Mouse (Mus musculus) lung, postnatal 36 days (tissue): ENCODE data around the gene Pcna.
A peak's percentile ranks its signal among the peaks of the same experiment; 100 is the strongest.

ENCODE experiments used
- DNase-seq: peaks from one replicate; pipeline ENCODE4 v3.0.0; 2022; ENCODE audit warnings: mixed read lengths

The Pcna gene

DNA sequence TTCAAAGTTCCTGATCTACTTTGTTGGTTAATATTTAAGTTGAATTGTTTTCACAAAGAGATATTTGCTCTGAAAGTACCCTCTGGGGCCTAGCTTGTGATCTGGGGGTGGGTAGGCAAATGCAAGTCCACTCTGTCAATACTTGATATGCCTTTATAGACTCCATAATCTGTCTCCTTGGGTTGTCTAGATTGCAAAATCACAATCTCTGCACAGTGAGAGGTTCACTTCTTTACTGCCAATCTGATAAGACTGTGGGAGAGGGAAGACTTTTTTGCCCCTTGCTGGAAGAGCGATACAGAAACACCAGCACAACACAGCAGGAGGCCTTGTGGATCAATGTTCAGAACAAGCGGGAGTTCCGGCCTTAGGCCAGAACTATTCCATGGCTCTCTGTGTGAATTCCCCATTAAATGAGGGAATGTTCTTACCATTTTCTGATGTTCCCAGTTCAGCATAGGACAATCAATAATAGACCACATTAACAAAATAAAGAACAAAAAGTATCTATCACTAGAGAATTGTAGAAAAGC lies 20.6 kb downstream of the Pcna start:
- no peak for DNase-seq

DNA sequence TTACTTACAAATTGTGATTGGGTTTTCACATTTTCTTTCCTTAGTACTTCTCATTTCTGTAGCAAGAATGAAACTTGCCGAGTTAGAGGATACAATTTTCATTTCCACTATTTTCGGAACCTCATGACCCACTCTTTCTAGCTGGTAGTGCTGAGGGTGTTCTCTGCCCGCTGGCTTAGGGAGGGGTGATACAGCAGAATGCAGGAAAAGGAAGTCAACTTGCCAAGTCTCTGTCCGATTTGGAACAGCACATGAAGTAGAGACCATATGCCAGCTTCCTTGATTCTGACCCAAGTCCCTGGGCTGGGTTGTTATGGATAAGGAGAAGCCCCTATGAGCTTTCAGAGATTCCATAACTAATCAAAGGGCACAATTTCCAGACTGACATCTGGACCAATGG lies 28.8 kb downstream of the Pcna start:
- DNase-seq, result no peak

DNA sequence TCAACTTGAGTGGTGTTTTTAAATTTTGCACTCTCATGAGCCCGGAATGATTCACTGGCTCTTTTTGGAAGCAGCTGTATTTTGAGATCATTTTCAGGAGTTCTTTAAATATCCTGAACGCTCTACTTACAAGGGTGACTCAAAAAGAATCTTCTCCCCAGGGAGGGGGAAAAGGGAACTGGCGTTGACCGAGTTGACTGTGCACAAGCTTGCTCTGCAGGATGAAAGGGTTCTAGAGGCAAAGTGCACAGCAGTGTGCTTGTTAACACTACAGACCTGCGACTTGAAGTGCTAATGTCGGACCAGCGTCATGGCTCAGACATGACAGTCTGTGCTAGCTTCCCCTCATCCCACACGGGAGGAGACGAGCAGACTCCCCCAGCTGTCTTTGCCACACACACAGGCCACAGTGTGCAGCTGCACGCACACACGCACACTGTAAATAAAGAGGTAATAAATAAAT lies 31.5 kb downstream of the Pcna start:
- DNase-seq, result no peak

DNA sequence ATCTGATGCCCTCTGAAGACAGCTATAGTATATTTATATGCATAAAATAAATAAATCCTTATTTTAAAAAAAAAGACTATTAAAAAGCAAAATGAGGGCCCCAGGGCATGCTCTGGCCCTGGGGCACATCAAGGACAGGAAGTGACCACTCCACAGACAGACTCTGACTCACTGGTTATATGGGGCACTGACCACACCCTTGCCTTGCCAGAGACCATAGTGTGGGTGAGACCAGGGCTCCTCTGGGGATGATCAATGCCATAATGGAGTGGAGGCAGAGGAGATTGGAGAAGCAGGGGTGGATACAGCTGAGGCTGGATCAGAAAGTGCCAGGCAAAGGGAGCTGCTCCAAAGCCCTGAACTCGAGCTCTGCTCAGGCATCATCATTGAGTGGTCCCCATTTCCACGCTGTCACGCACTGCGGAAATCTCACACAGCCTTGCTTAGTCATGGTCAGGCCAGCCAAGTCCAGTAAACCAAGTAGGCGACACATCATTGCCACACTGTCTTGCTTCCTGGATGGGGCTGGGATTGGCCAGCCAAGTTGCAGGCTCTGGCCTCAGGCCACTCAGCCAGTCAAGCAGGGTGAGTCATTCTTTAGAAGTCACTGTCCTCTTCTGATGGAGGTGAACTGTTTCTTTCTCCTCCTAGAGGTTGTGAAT lies 41.0 kb downstream of the Pcna start:
- peak; percentile 66 for DNase-seq

DNA sequence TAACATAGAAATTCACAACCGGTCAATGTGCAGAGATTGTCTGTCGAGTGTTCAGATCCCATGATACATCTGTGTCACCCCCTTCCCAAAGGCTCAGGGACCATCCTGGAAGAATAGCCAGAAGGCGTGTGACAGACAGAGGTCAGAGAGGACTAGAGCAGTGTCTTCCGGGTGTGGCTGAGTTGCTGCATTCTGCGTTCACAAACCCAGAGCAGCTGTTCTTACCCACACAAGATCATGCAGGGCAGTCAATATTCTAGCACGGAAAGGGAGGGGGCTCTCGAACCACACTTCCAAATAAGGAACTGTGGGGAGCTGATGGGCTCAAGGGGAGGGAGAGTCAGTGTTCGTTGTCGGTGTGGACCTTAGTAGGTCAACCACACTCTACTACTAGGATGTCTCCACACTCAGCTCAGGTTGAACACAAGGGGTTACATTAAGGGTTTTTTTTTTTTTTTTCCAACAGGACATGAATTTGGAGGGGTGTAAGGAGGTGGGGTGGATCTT lies 42.3 kb downstream of the Pcna start:
- DNase-seq, result no peak

DNA sequence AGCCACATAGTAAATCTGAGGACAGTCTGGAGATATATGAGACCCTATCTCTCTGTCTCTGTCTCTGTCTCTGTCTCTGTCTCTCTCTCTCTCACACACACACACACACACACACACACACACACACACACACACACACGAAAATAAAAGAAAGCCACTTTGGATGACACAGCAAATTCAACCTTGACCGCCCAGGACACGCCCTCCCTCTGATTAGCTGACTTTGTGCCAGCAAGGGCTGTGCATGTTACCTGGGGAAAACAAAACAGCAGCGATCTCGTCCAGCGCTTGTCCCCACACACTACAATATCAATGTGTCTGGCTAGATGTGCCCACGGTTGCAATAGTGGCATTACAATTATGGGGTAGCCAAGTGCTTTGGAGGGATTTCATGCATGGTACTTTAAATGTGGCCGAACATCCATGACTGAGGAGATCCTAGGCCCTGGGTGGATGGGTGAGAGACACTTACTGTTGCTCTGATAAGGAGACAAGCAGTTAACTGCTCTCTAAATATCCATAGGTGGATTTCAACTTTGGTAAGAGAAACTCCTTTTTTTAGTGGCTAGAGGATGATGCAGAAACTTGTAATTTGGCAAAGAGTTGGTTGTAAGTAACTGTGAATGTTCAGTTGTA lies 44.8 kb downstream of the Pcna start:
- peak; percentile 8 for DNase-seq

DNA sequence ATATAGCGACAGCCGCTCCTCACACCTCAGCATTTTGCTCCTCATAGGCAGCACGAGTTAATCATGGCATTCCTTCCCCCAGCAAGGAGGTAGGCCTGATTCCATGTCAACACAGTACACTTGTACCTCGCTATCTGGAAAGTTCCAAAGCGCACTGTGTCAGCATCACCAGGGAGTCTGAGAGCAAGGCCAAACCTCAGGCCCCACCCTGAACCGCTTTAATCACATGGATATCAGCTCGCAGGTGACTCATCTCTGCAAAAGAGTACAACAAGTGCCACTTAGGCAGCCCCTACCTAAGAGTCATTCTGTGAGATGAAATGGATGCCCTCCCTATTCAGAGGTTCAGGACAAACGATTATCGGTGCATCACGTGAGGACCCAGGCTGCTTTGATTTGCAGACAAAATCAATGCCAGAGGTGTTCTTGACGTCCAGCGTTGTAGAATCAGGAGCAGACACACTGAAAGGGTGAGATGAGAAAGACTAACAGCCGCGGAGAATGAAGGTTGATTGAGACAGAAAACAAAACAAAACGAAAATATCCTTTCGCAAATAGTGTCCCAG lies 46.7 kb downstream of the Pcna start:
- no peak for DNase-seq

DNA sequence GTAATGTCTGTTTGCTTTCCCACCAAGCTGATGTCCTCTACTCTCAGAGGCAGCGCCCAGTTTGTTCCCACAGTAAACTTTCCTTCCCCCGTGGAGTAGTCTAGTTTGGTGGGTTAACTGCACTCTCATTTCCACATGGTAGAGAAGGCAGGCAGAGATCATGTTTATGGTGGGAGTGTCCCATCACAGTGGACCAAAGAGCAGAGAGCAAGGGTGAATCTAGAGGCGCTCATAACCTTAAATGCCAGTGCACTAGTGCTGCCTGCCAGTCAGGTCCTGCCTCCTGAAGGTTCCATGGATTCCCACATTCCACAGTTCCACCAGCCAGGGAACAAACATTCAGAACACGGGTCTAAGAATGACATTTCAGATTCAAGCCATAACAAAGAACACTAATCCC lies 47.6 kb downstream of the Pcna start:
- DNase-seq, result no peak

DNA sequence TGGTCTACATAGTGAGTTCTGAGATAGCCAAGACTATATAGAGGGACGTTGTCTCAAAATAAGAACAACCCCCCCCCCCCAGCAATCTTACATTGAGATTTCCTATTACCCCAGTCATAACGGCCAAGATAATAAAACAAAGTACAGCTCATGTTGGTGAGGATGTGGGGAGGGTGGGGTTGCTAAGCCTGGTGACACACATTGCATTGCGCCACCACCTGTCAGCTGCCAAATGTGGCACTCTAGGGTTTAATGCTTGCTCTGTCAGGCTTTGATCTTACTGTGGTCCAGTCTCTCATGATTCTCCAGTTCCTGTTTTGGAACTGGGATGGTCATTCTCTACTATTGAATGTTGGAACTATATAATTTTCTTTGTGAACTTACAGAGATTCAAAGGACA lies 49.3 kb downstream of the Pcna start:
- DNase-seq, result peak; percentile 75

DNA sequence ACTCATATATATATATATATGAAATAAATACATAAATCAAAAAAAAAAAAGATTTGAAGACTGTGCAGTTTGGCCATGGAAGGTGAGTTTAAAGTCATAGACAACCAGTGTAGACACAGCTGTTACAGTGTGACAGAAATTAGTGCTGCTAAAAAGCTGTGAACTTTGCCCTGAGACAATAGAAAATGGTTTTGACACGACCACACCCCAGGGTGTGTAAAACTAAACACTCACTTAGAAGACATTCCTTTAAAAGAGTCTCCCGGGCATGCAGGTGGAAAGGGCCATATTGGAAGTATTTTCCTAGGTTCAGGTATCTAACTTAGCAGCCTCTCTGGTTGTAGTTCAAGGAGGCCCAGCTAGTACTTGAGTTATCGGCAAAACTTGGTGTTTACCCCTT lies 49.9 kb downstream of the Pcna start:
- no peak for DNase-seq
